Mouse (Mus musculus) embryonic fibroblast, embryonic 13.5 days (primary cell): ENCODE data around the gene Tmem208. TPM values are rescaled to one million over a fixed set of nuclear protein-coding genes. Genes with fewer than 3 reads are reported as not detected.
"Not testable (repeated sequence)": the region's sequence is repeated elsewhere in the genome, so short reads cannot be mapped to it uniquely, and the experiment has no call there.

Source experiments
- H3K27ac ChIP-seq: 2 replicates; pipeline ENCODE4 v1.5.1; 2012; ENCODE audit warnings: low read length, control low read depth, inconsistent platforms; ENCODE audit not compliant: insufficient read depth
- H3K4me1 ChIP-seq: 2 replicates; pipeline ENCODE4 v1.6.1; 2011; ENCODE audit warnings: low read length; ENCODE audit not compliant: control insufficient read depth, insufficient read depth
- H3K4me3 ChIP-seq: 2 replicates; pipeline ENCODE4 v1.5.1; 2011; ENCODE audit warnings: mild to moderate bottlenecking, control low read depth, low read length; ENCODE audit not compliant: insufficient read depth
- CTCF ChIP-seq: IDR thresholded peaks from 2 replicates; pipeline ENCODE4 v1.5.1; 2011; ENCODE audit warnings: mild to moderate bottlenecking, control low read depth, low read length, moderate library complexity, borderline replicate concordance; ENCODE audit not compliant: insufficient read depth
- POLR2A ChIP-seq: IDR thresholded peaks from 2 replicates; pipeline ENCODE4 v1.6.1; 2011; ENCODE audit warnings: low read depth, mild to moderate bottlenecking, control low read depth, low read length, moderate library complexity
- polyA plus RNA-seq: library from polyadenylated mRNA; stranded (reverse); fragments of >200 nt; gene quantifications from 2 replicates; pipeline ENCODE4 v1.2.4, GENCODE M21; 2011; ENCODE audit warnings: low read depth; ENCODE audit not compliant: missing spikeins, insufficient read length

Gene Tmem208
- polyA plus RNA-seq, 1 experiment, result 69.1 TPM

DNA sequence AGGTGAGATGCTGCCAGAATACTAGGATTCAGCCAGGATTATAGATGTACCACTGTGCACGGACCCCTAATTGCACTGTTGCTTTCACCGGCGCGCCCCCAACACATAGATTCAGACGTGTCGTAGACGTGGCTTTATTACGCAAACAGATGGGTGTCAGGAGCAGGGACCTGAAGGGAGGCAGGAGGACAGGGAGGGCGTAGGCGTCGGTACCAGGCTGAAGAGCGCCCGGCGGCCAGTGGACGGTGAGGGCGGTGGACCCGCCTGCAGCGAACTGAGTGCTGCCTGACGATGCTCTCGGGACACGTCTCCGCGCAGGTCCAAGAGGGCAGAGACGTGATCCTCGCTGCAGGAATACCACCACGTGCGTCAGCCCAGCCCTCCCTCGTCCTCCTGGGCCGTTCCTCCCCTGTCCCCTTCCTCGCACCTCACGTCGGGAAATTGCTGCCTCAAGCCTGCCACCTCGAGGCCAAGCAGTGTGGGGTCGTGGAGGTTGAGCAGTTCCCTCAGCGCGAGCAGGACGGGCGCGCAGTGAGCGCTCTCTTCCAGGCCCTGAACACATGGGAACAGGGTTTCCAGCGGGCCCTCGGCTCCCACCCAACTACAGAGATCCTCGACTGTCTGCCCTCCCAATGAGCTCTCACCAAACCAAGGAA is 36.2 kb upstream of the Tmem208 start, which contains the start of gene 4931428F04Rik:
4931428F04Rik (minus strand) TSS at position 60 of the 656 bp plus-strand sequence.
- Histone ChIP-seq H3K27ac (peak within 1 kb of the TSS; percentile 55), H3K4me3 (peak within 1 kb of the TSS; percentile 37), H3K4me1 (no peaks in the 10 kb centered on the region)
- TF ChIP-seq POLR2A (no peak), CTCF (peak; percentile 89)

DNA sequence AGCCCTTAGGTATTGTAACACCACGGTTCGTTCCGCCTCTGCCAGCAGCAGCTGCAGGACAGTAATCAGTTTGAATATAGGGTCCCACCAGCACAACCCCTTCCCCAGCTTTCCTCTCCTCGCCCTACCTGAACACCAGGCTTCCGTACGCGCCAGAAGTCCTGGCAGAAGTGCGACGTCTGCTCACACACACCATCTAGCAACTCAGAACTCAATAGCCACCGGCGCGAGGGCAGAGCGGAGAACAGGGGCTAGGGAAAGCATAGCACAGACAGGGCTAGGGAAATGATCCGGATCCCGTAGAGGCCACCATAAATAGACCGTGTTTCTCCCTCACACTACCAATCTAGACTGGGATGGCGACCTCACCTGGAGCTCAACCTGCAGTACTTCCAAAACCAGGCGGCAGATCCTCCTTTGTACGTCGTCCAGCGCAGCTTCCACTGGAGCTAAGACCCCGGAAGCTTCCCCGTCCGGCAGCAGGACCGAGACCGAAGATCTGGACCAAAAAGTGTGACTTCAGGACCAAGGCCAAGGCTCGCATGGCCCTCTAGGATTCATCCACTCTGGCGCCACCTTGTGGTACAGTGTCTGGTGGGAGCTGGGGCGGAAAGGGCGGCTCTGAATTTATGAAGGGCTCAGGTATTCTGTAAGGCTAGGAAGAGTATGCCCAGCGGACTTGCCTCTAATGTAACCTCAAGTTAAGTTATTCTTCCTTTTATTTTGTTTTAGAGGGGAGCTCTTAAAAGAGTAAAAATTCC is 35.4 kb upstream of the Tmem208 start:
- no peaks in the 10 kb centered on the region for H3K4me1 ChIP-seq
- TF ChIP-seq POLR2A, result no peak
- TF ChIP-seq CTCF, result peak; percentile 91
- H3K27ac ChIP-seq, result no peak overlapping the region
- no peak overlapping the region for H3K4me3 ChIP-seq

DNA sequence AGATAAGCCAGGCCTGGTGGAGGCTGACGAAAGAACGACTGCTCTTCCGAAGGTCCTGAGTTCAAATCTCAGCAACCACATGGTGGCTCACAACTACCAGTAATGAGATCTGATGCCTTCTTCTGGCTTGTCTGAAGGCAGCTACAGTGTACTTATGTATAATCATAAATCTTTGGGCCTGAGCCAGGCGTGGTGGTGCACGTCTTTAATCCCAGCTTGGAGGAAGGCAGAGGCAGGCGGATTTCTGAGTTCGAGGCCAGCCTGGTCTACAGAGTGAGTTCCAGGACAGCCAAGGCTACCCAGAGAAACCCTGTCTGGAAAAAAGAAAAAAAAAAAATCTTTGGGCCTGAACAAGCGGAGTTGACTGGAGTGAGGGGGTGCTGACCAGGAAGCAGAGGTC is 34.8 kb upstream of the Tmem208 start:
- not testable (repeated sequence) for H3K4me3 ChIP-seq, H3K4me1 ChIP-seq, H3K27ac ChIP-seq

DNA sequence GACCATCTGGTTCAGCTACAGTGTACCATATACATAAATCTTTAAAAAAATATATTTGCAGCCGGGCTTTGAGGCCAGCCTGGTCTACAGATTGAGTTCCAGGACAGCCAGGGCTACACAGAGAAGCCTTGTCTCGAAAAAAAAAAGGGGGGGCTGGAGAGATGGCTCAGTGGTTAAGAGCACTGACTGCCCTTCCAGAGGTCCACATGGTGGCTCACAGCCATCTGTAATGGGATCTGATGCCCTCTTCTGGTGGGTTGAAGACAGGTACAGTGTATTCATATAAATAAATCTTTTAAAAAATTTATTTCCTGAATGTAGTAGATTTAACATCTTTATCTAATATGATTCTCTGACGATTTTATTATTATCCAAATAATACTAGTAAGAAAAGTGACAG is 34.4 kb upstream of the Tmem208 start:
- not testable (repeated sequence) for H3K27ac ChIP-seq, H3K4me3 ChIP-seq, H3K4me1 ChIP-seq

DNA sequence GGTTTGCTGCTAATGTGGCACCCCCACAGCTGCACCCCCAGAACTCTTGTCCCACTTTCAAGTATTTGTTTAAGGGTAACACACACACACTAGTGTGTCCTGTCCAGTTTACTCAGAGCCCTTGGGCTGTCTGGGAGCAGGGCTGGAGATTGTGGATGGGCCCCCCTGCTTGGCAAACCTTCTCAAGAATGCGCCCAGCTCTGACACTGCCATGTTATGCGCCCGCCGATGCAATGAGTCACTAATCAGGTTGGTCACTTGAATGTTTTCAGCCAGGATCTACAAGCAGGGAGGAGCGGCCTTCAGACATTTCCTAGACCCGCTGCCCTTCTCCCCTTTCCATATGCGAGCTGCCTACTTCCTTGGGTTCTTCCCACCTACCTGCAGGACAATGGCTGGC is 33.7 kb upstream of the Tmem208 start:
- Histone ChIP-seq H3K4me3 (no peak overlapping the region), H3K4me1 (no peaks in the 10 kb centered on the region), H3K27ac (no peak overlapping the region)
- TF ChIP-seq POLR2A, result no peak
- no peak for TF ChIP-seq CTCF

DNA sequence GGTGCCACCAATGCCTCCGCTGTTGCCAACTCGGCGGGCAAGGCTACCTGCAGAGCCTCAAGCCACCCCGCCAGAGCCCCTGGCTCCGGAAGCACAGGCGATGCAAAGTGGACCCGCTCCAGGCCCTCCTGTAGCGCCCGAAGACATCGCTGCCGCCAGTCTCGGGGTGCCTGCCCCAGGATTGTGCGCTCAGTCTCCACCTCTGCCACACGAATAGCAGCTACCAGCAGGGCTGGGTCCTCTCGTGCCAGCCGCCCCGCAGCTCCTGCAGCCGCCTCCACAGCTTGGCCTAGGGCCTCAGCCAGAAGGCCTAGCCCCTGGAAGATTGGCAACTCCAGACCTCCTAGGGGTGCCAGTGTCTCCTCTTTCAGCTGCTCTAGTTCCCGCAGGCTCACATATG is 32.7 kb upstream of the Tmem208 start:
- no peaks in the 10 kb centered on the region for H3K4me1 ChIP-seq
- no peak for TF ChIP-seq POLR2A
- no peak for TF ChIP-seq CTCF
- no peak overlapping the region for H3K27ac ChIP-seq
- no peak overlapping the region for H3K4me3 ChIP-seq

DNA sequence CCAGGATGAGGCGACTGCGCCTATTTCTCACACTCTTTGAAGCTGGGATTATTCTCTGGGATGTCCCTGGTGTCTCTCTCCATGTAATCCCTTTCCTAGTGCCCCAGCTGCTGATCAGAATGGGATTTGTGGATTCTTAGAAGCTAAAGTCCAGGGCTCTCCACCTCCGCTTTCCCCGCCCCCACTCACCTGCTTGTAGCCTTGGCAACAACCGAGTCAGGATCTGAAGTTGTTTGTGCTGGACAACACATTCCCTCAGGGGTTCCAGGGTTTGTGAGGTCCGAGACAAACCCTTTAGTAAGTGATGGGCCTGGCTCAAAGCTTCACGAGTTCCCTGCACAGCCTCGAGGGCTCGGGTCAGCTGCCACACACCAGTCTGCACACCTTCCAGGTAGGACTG is 31.4 kb upstream of the Tmem208 start:
- H3K4me1 ChIP-seq, result no peaks in the 10 kb centered on the region
- TF ChIP-seq POLR2A, result no peak
- no peak for TF ChIP-seq CTCF
- H3K27ac ChIP-seq, result no peak overlapping the region
- no peak overlapping the region for H3K4me3 ChIP-seq

DNA sequence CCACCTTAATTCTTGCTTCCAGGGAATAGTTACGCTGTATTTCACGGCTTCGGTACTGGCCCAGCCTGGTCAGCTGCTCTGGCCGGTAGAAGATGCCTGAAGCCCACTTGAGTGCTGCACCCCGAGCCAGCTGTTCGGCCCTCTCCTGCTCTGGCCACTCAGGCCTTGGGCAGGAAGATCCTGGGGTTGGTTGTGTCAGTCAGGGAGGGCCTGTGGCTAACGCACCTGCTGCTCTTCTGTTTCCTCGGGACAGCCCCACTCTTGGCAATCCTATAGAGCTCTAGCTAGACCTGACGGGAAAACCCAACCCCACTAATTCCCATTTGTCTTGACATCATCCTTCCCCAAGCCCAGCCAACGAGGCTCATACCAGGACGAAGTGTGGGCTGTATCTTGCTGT is 30.9 kb upstream of the Tmem208 start:
- Histone ChIP-seq H3K27ac (no peak overlapping the region), H3K4me3 (no peak overlapping the region), H3K4me1 (no peaks in the 10 kb centered on the region)
- no peak for TF ChIP-seq CTCF
- TF ChIP-seq POLR2A, result no peak

DNA sequence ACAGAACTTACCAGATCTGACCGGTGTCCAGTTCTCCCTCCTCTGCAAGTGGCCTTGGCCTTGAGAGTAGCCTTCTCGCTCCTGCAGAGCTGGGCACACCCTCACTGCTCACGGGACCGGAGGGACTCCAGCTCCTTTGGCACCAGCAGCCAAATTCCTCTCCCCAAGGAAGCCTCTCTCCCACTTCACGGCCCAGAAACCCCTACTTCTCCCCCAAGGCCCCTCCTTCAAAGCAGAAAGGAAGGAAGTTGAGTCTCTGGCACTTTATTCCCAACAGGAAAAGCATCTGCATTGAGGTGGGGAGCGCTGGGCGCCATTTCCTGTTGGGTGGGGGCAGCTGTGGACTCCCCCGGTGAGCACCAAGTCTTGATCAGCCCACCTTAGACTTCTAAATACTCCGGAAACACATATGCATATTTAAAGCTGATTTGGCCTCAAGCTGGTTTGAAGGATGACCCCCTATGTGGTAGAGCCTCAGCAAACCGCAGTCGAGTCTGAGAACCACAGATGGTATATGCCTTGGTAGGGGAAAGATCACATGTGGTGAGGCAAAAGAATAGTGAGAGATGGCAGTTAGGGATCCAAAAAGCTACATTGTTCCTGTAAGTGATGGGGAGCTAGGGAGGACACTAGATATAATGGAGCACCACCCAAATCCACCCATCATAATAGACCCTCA is 30.1 kb upstream of the Tmem208 start, which contains the start of gene Exoc3l:
Exoc3l (minus strand) TSS at position 207 of the 679 bp plus-strand sequence.
- peak within 1 kb of the TSS; percentile 62 for H3K4me3 ChIP-seq
- no peak within 1 kb of the TSS for H3K27ac ChIP-seq

More for the DNA sequence above, 30.1 kb upstream of the Tmem208 start, which contains the start of gene Exoc3l:
- TF ChIP-seq POLR2A (no peak), CTCF (no peak)
- H3K4me1 ChIP-seq, result no peaks in the 10 kb centered on the region
